Mouse (Mus musculus): ENCODE data around the gene Clic6. TPM values are rescaled to one million over a fixed set of nuclear protein-coding genes. Genes with fewer than 3 reads are reported as not detected.

Clic6 gene
- total RNA-seq, 2 experiments from 2014 or later = not detected

- peak; percentile 95 for ATAC-seq (replicated peaks; ENCODE audit: low FRiP score, low TSS enrichment, poor library complexity, severe bottlenecking)
Observed at GRCm38 (mm10) chr16:92465642-92466526, 19.7 kb upstream of the Clic6 start.

- no peak for ATAC-seq (replicated peaks; ENCODE audit: low FRiP score, low TSS enrichment, poor library complexity, severe bottlenecking)
Observed at GRCm38 (mm10) chr16:92467041-92467440, 18.5 kb upstream of the Clic6 start.

- ATAC-seq (replicated peaks; ENCODE audit: low FRiP score, low TSS enrichment, poor library complexity, severe bottlenecking) = no peak
Observed at GRCm38 (mm10) chr16:92468459-92468858, 17.1 kb upstream of the Clic6 start.

- ATAC-seq (replicated peaks; ENCODE audit: low FRiP score, low TSS enrichment, poor library complexity, severe bottlenecking) = no peak
Observed at GRCm38 (mm10) chr16:92470706-92471105, 14.8 kb upstream of the Clic6 start, which contains the start of gene Rcan1. Rcan1 (minus strand) TSS chr16:92470867.

- no peak for ATAC-seq (replicated peaks; ENCODE audit: low FRiP score, low TSS enrichment, poor library complexity, severe bottlenecking)
Observed at GRCm38 (mm10) chr16:92472898-92473297, 12.6 kb upstream of the Clic6 start.

- peak; percentile 74 for ATAC-seq (replicated peaks; ENCODE audit: low FRiP score, low TSS enrichment, poor library complexity, severe bottlenecking)
Observed at GRCm38 (mm10) chr16:92475093-92475860, 10.3 kb upstream of the Clic6 start.

- ATAC-seq (replicated peaks; ENCODE audit: low FRiP score, low TSS enrichment, poor library complexity, severe bottlenecking) = peak; percentile 78
Observed at GRCm38 (mm10) chr16:92478561-92479150, 6.9 kb upstream of the Clic6 start.

- peak; percentile 9; the same call in 1 of the 2 replicates for ATAC-seq (replicated peaks; ENCODE audit: low FRiP score, low TSS enrichment, poor library complexity, severe bottlenecking)
Observed at GRCm38 (mm10) chr16:92487086-92487485, 1.6 kb downstream of the Clic6 start.

GRCm38 (mm10) chr16:92487489-92487888 is 2.0 kb downstream of the Clic6 start:
- ATAC-seq (replicated peaks; ENCODE audit: low FRiP score, low TSS enrichment, poor library complexity, severe bottlenecking) = peak; percentile 89

GRCm38 (mm10) chr16:92488456-92488855 is 2.9 kb downstream of the Clic6 start:
- ATAC-seq (replicated peaks; ENCODE audit: low FRiP score, low TSS enrichment, poor library complexity, severe bottlenecking) = no peak

GRCm38 (mm10) chr16:92489356-92489755 is 3.8 kb downstream of the Clic6 start:
- no peak for ATAC-seq (replicated peaks; ENCODE audit: low FRiP score, low TSS enrichment, poor library complexity, severe bottlenecking)

GRCm38 (mm10) chr16:92497851-92498588 is 12.5 kb downstream of the Clic6 start:
- no peak for ATAC-seq (replicated peaks; ENCODE audit: low FRiP score, low TSS enrichment, poor library complexity, severe bottlenecking)

GRCm38 (mm10) chr16:92498589-92498981 is 13.0 kb downstream of the Clic6 start:
- no peak for ATAC-seq (replicated peaks; ENCODE audit: low FRiP score, low TSS enrichment, poor library complexity, severe bottlenecking)

GRCm38 (mm10) chr16:92499324-92499723 is 13.8 kb downstream of the Clic6 start:
- ATAC-seq (replicated peaks; ENCODE audit: low FRiP score, low TSS enrichment, poor library complexity, severe bottlenecking) = no peak

GRCm38 (mm10) chr16:92500534-92500933 is 15.0 kb downstream of the Clic6 start:
- ATAC-seq (replicated peaks; ENCODE audit: low FRiP score, low TSS enrichment, poor library complexity, severe bottlenecking) = no peak

GRCm38 (mm10) chr16:92503105-92503504 is 17.6 kb downstream of the Clic6 start:
- no peak for ATAC-seq (replicated peaks; ENCODE audit: low FRiP score, low TSS enrichment, poor library complexity, severe bottlenecking)

GRCm38 (mm10) chr16:92507573-92507972 is 22.0 kb downstream of the Clic6 start:
- ATAC-seq (replicated peaks; ENCODE audit: low FRiP score, low TSS enrichment, poor library complexity, severe bottlenecking) = no peak

GRCm38 (mm10) chr16:92510835-92511772 is 25.6 kb downstream of the Clic6 start:
- ATAC-seq (replicated peaks; ENCODE audit: low FRiP score, low TSS enrichment, poor library complexity, severe bottlenecking) = no peak

Measured in megakaryocyte-erythroid progenitor cell, adult 5-6 weeks (primary cell).